Mouse (Mus musculus) hindbrain, embryonic 11.5 days (tissue): ENCODE measurements at regions not wholly inside any gene's neighbourhood (a gene's known extent, or its start where the extent isn't known, plus 50 kb on each side); places are given as distances from the start of the nearest gene placed in this dataset.

Source experiments
- ATAC-seq: fragments of 200-750 bp; cut with Nextera tagmentation; 2 replicates; pipeline ENCODE4 v1.8.0; 2017; ENCODE audit warnings: mild to moderate bottlenecking, moderate TSS enrichment, moderate library complexity; ENCODE audit not compliant: low FRiP score
- DNase-seq: peaks from one replicate; pipeline ENCODE4 v3.0.0-alpha.2; 2015; ENCODE audit warnings: low spot score
- H3K27ac ChIP-seq: fragments of 300-500 bp; sonication (generic); 2 replicates; pipeline ENCODE4 v1.5.1; 2014; ENCODE audit warnings: mild to moderate bottlenecking, low read depth, low read length
- H3K27me3 ChIP-seq: fragments of 300-500 bp; sonication (generic); 2 replicates; pipeline ENCODE4 v1.6.1; 2014; ENCODE audit warnings: mild to moderate bottlenecking, low read length, moderate library complexity, mixed read lengths; ENCODE audit not compliant: control insufficient read depth, insufficient read depth
- H3K36me3 ChIP-seq: fragments of 300-500 bp; sonication (generic); 2 replicates; pipeline ENCODE4 v1.6.1; 2014; ENCODE audit warnings: mild to moderate bottlenecking, low read length, moderate library complexity, mixed read lengths; ENCODE audit not compliant: control insufficient read depth, insufficient read depth
- H3K4me1 ChIP-seq: fragments of 300-500 bp; sonication (generic); replicated peaks from 2 replicates; pipeline ENCODE4 v1.6.1; 2014; ENCODE audit warnings: low read length, mixed read lengths; ENCODE audit not compliant: control insufficient read depth, insufficient read depth
- H3K4me2 ChIP-seq: fragments of 300-500 bp; sonication (generic); replicated peaks from 2 replicates; pipeline ENCODE4 v1.6.1; 2014; ENCODE audit warnings: mild to moderate bottlenecking, low read depth, low read length
- H3K4me3 ChIP-seq: fragments of 300-500 bp; sonication (generic); 2 replicates; pipeline ENCODE4 v1.5.1; 2014; ENCODE audit warnings: low read depth, low read length
- H3K9ac ChIP-seq: fragments of 300-500 bp; sonication (generic); 2 replicates; pipeline ENCODE4 v1.6.1; 2014; ENCODE audit warnings: low read depth, low read length
- H3K9me3 ChIP-seq: fragments of 300-500 bp; sonication (generic); 2 replicates; pipeline ENCODE4 v1.6.1; 2016; ENCODE audit warnings: low read length; ENCODE audit not compliant: control insufficient read depth
- WGBS: fragments of 180-500 bp; shearing (Covaris S2); extraction: QIAGEN DNeasy Blood & Tissue Kit; methylation state at CpG from one replicate; pipeline ENCODE4 v1.1.7; 2014; 5-methylcytosine and 5-hydroxymethylcytosine counted together

DNA sequence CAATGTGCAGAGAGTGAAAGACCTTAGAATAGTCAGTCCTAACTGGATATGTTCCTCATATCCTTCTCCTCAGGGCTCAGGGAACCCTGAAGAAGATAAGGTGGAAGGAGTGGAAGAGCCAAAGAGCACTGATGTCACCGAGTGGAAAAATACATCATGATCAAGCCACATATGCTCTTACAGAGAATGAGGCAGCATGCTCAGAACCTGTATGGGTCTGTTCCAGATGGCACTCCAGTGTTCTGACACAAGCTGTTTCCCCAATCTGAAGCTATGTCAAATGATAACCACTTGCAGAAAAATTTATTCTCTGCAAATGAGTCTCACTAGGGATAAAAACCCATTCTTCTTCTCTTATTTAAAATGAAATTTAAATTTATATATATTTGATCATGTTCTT lies 572.6 kb upstream of the Robo2 start:
- no peak overlapping the region for H3K4me3 ChIP-seq
- no peaks in the 10 kb centered on the region for H3K4me1 ChIP-seq
- H3K4me2 ChIP-seq, result no peak overlapping the region
- WGBS, result 96% methylated on average over 1 of the region's 1 CpGs
- H3K36me3 ChIP-seq, result no peaks in the 10 kb centered on the region
- no peaks in the 10 kb centered on the region for H3K9me3 ChIP-seq
- DNase-seq (no peak), ATAC-seq (no peak)
- H3K9ac ChIP-seq, result no peak overlapping the region
- no peaks in the 10 kb centered on the region for H3K27me3 ChIP-seq
- no peak overlapping the region for H3K27ac ChIP-seq

DNA sequence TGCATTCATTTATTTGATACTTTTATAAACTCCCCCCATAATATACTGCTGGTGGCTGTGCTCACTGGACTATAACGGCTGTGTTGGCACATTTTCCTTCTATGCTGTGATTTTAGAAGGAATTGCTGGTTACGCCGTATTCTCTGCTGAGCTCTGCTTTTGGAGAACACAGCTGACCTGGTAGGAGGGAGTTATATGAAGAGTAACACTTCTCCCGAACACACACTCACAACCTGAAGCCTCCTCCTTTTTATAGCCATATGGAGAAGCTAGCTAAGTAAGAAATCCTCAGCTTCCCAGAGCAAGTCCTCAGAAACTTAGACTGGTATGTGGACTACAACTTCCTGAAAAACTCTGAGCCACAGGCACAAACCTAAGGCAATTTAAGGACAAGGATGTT lies 554.5 kb upstream of the Robo2 start:
- ATAC-seq, result no peak

DNA sequence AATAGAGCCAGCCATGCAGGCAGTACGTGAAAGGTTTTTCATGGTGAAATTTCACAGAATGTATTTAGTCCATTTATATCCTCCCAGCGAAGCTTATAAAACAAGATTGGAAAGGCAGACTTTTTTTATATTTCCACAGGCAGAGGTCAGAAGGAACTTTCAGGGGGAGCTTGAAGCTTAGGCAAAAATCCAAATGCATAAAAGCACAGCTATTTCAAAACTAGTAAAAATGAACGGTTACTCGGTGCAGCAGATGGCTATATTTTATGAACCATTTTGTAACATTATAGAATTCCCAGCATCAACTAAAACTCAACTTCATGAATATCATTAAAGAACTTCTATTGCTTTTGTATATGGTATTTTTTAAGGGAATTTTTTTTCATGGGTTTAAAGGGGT lies 518.1 kb upstream of the Robo2 start:
- Histone ChIP-seq H3K36me3 (no peaks in the 10 kb centered on the region), H3K9ac (no peak overlapping the region), H3K27ac (no peak overlapping the region), H3K4me2 (no peak overlapping the region), H3K4me1 (no peaks in the 10 kb centered on the region), H3K4me3 (no peak overlapping the region), H3K27me3 (no peaks in the 10 kb centered on the region), H3K9me3 (no peaks in the 10 kb centered on the region)
- DNase-seq (no peak), ATAC-seq (no peak)
- WGBS, result 93% methylated on average over 4 of the region's 4 CpGs

More for the DNA sequence above, 554.5 kb upstream of the Robo2 start:
- no peak overlapping the region for H3K27ac ChIP-seq
- no peaks in the 10 kb centered on the region for H3K4me1 ChIP-seq
- no peak overlapping the region for H3K4me2 ChIP-seq
- no peaks in the 10 kb centered on the region for H3K9me3 ChIP-seq
- no peak overlapping the region for H3K4me3 ChIP-seq
- H3K27me3 ChIP-seq, result no peaks in the 10 kb centered on the region
- no peaks in the 10 kb centered on the region for H3K36me3 ChIP-seq
- no peak overlapping the region for H3K9ac ChIP-seq
- 91% methylated on average over 4 of the region's 4 CpGs for WGBS
- DNase-seq, result no peak

DNA sequence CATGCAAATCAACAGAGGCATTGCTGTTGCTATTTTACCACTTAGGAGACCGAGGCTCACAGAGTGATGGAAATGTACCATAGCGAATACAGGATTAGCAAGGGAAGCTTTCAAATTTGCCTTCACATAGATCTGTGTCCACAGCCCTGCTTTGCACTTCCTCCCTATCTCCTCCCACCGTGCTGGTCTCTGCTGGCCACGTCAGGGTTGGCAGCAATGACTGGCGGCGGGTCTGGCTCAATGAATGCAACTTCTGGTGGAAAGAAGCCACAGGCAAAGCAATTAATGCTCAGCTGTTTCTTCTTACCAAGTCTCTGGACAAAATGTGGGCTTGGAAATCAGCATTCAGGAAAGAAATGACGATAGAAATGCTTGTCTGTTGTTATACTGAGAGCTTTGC lies 489.2 kb upstream of the Robo2 start:
- no peak for ATAC-seq
- H3K27ac ChIP-seq, result no peak overlapping the region
- no peaks in the 10 kb centered on the region for H3K27me3 ChIP-seq
- 55% methylated on average over 7 of the region's 7 CpGs for WGBS
- H3K9me3 ChIP-seq, result no peaks in the 10 kb centered on the region
- H3K4me1 ChIP-seq, result no peaks in the 10 kb centered on the region
- H3K4me3 ChIP-seq, result no peak overlapping the region
- H3K4me2 ChIP-seq, result no peak overlapping the region
- no peaks in the 10 kb centered on the region for H3K36me3 ChIP-seq
- H3K9ac ChIP-seq, result no peak overlapping the region
- DNase-seq, result no peak

DNA sequence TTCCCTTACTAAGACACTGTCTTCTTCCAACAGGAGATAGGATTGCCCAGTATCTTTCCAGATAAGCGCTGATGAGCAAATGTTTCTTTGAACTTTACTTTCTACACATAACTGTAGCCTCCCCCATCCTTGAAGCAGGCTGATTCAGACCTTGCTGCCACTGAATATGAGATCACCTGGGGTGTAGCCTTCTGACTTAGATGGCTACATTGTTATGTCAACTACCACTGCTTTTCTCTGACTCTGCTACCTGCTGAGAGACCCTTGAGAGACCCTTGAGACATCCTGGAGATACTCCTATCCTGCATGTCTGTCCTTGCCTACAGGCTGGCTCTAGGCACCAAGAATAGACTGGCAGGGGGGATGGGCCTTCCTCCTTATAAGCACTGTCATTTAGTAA lies 476.1 kb upstream of the Robo2 start:
- ATAC-seq (no peak), DNase-seq (no peak)
- Histone ChIP-seq H3K4me3 (no peak overlapping the region), H3K36me3 (no peaks in the 10 kb centered on the region), H3K27ac (no peak overlapping the region), H3K27me3 (no peaks in the 10 kb centered on the region), H3K4me1 (no peaks in the 10 kb centered on the region), H3K9me3 (no peaks in the 10 kb centered on the region), H3K9ac (no peak overlapping the region), H3K4me2 (no peak overlapping the region)
- WGBS, result 30% methylated on average over 1 of the region's 1 CpGs

DNA sequence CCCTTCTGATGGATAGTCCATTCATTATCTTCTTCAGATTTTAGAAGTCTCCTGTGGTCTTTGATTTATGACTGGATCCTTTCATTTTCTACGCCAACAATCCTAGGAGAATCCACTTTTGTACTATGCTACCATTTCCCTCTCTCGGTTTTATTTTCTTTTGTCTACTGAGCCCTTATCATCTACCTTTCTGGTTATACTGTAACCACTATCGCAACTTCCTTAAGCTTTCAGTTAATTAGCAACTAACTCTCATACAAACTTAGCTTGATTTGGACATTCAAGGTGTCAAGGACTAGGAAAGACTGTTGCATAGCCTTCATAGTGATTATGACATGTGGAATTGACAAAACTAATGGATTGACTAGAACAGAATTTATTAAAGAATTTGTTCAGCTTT lies 467.0 kb upstream of the Robo2 start:
- no peak for ATAC-seq
- Histone ChIP-seq H3K27me3 (no peaks in the 10 kb centered on the region), H3K9me3 (no peaks in the 10 kb centered on the region), H3K4me3 (no peak overlapping the region), H3K36me3 (no peaks in the 10 kb centered on the region), H3K9ac (no peak overlapping the region), H3K4me2 (no peak overlapping the region), H3K4me1 (no peaks in the 10 kb centered on the region), H3K27ac (no peak overlapping the region)
- DNase-seq, result no peak
- 87% methylated on average over 3 of the region's 3 CpGs for WGBS

DNA sequence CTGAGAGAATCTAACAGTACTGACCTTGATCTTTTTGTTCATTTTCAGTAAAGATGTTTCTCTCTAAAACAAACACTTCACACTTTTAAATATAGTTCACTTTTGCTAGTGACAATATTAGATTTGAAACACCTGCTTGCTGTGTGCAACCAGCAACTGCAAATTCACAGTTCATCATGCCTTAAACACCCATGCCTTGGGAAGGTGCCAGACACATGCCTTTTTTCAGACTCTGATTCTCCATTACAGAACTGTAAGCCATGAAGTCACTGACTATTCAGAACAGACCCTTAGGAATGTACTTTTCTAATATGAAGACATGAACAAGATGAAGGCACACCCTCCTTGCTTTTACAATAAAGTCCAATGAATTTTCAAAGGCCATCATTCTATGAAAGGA lies 462.1 kb upstream of the Robo2 start:
- H3K27ac ChIP-seq, result no peak overlapping the region
- no peaks in the 10 kb centered on the region for H3K4me1 ChIP-seq
- no peak for ATAC-seq
- DNase-seq, result no peak
- H3K27me3 ChIP-seq, result no peaks in the 10 kb centered on the region
- H3K4me3 ChIP-seq, result no peak overlapping the region
- no peak overlapping the region for H3K9ac ChIP-seq
- no peaks in the 10 kb centered on the region for H3K9me3 ChIP-seq
- no peaks in the 10 kb centered on the region for H3K36me3 ChIP-seq
- H3K4me2 ChIP-seq, result no peak overlapping the region

DNA sequence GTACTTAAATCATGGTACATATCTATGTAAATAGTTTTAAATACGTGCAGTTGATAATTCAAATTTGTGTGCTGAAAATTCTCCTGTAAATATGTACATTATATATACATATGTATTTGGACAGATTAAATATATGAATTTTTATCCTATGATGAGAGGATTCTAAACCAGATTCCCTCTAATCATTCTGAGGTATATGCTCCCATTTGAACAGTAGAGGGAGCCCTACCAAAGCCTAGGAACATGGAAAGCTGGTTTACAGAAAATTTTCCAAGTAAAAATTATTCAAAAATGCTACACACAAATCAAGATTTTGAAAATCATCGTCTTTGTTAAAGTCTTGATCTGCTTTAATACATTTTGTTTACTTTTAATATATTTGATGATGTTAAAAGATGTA lies 446.1 kb upstream of the Robo2 start:
- 25% methylated on average over 2 of the region's 2 CpGs for WGBS
- DNase-seq (peak; percentile 22), ATAC-seq (no peak)
- H3K4me2 ChIP-seq, result no peak overlapping the region
- no peak overlapping the region for H3K27ac ChIP-seq
- H3K4me1 ChIP-seq, result no peaks in the 10 kb centered on the region
- H3K9me3 ChIP-seq, result no peaks in the 10 kb centered on the region
- no peaks in the 10 kb centered on the region for H3K27me3 ChIP-seq
- H3K9ac ChIP-seq, result no peak overlapping the region
- H3K4me3 ChIP-seq, result no peak overlapping the region
- no peaks in the 10 kb centered on the region for H3K36me3 ChIP-seq

DNA sequence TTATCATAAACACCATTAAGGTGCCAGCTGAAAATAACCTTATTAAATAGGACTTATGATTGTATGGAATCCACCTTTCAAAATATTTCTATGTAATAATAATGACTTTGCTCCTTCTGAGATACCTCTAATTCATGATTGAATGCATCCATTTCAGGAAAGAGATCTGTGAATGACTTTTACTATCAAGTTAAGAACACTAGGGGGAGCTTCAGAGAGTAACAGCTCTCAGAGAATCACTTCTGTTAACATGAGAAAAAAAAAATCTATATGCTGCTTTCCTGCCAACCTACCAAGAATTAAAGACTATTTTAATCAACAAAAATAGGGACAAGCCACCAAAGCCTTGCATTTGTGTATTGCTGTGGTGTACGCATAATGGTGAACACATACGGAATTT lies 428.4 kb upstream of the Robo2 start:
- Histone ChIP-seq H3K4me1 (no peaks in the 10 kb centered on the region), H3K9me3 (no peaks in the 10 kb centered on the region), H3K36me3 (no peaks in the 10 kb centered on the region), H3K9ac (no peak overlapping the region), H3K27ac (no peak overlapping the region), H3K4me3 (no peak overlapping the region), H3K4me2 (no peak overlapping the region), H3K27me3 (no peaks in the 10 kb centered on the region)
- DNase-seq, result no peak
- WGBS, result 91% methylated on average over 2 of the region's 2 CpGs
- no peak for ATAC-seq
